Mouse (Mus musculus): ENCODE measurements around the gene Col6a4.

The Col6a4 gene

DNA sequence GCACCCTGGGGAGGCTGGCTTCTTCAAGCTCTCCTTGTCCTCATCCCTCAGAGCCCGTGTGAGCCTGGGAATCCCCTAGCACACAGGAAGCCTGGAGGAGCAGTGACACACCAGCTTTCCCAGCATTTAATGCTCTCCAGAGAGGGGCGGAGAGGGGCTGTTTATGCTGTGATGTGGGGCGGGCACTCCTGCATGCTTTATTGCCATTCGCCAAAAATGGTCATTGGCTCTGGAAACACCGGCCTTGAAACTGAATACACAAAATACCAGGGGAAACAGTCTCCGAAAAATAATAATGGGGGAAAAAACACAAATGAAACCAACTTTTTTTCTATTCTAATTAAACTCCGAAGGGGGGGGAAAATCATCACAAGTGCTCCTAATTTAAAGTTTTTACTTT lies at the start of gene Col6a4:
Gene Col6a4 (minus strand): TSS at position 101 of the 400 bp plus-strand sequence.
- DNase-seq (ENCODE audit: low read depth, low spot score): no peak

DNA sequence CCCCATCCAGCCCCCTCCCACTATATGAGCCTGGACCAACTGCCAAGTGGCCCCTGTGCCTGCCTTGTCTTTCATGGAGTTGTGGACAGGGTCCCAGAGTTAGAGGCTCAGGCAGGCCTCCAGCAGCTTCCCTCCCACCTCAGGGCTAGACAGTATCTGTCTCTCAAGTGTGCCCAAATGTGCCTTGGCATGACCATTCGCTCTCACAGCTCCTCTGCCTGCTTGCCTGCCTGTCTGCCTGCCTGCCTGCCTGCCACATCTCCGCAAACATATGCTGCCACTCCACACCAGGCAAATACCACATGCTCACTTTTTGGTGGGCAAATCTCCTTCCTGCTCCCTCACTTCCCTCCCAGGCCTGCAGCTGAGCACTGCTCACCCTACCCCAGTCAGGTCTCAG lies 49.0 kb upstream of the Col6a4 start:
- no peak for DNase-seq (ENCODE audit: low read depth, low spot score)

DNA sequence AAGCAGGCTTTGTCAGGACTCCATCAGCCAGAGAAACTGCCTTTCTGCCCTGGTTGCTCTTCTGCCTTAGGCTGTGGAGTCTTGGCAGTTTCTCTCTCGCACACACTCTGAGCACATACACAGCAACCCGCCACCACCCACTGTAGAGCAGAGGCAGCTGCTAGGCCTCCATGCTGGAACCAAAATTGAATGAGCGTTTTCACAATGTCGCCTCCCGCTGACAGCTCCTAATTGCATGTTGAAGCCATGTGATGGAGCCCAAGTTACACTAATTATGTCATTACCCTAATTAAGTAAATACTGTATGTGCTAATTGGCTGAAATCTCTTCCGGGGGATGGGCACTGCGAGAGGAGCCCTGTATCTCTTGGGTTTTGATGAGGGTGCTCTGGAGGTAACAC lies 47.6 kb upstream of the Col6a4 start:
- DNase-seq (ENCODE audit: low read depth, low spot score): no peak

DNA sequence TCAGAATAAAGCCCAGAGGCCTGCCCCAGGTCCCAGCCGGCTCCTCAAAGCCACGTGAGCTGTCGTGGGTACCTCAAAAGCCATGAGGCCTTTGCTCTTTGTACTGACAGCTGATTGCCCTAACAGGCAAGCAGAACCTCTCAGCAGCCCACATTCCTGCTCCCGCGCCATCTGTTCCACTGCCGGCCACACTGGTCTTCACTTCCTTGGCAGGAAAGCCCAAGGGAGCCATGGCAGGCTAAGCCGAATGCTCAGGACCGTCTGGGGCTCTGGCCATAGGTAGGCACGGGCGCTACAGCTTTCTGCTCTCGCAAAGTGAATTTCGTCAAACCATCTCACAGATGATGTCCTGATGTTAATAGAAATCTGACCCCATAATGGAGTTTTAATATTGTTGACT lies 45.4 kb upstream of the Col6a4 start:
- DNase-seq (ENCODE audit: low read depth, low spot score): no peak

DNA sequence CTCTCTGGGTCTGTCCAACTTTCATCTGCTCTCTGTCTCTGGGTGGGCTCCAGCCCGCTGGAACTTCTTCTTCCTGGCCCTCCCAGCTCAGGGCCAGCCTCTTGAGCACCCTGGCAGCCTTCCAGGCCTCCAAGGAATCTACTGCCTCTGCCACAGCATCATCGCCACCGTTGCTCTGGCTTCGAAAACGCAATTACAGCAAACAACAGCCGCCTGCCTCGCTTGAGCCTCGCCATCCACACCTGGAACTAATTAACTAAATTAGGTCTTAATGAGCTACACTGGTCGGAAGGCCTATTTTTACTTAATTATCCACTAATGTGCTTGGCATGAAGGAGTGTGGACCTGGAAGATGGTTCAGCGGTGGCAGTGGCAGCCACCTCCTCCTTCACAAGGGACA lies 43.2 kb upstream of the Col6a4 start:
- no peak for DNase-seq (ENCODE audit: low read depth, low spot score)

DNA sequence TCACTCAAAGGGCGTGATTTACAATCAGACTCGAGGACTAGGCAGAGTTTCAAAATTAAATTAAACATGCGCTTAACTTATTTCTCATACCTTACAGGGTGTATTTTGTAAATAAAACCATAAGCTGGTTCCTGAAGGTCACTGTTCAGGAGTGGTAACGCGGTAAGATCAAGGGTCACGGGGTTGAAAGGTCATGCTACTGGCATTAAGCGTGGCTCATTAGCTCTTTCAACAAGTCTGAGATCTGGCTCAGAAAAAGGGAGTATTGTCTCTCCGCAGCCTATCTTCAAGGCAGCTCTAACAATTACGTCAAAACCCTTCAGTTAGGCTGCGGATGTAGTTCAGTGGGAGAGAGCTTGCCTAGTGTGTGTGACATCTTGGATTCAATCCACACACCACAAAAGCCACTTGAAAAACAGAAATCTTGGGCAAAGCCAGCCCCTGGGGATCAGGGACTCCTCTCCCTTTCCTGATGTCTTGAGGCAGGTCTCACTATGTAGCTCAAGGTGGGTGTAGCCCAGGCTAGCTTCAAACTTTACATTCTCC lies 41.2 kb upstream of the Col6a4 start:
- no peak for DNase-seq (ENCODE audit: low read depth, low spot score)

DNA sequence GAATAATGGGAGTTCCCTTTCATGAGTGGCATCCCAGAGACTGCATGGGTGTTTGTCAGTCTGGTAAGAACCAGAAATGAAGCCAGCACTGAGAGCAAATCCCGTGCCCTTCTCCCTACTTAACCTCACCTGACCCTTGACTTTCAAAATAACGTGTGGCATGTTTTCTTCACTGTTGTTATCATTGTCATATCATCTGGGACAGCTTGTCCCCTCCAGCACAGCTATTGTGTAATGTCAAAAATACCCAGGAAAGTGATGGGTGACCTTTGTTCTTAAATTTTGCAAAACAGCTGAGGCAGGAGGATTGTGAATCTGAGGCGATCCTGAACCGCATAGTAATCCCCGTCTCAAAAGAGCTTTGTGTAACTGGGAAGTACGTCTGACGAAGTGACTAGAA lies 33.7 kb upstream of the Col6a4 start:
- DNase-seq (ENCODE audit: low read depth, low spot score): no peak

DNA sequence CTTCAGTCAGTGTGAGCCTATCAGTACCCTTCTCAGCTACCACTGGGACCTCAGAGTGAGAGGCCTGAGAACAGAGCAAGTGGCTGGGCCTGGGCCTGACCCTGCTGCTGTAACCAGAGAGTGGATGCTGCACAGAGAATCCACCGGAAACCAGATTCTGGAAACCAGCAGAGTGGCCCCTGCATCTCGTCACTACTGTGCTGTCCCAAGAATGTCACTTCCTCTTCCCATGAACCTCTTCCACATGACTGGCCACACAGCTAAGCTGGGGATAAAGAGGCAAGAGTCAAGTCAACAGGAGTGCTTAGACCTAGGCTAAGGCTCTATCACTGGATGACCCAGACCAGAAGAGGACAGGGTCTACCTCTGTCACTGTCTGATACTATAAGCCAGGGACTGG lies 32.5 kb upstream of the Col6a4 start:
- DNase-seq (ENCODE audit: low read depth, low spot score): no peak

DNA sequence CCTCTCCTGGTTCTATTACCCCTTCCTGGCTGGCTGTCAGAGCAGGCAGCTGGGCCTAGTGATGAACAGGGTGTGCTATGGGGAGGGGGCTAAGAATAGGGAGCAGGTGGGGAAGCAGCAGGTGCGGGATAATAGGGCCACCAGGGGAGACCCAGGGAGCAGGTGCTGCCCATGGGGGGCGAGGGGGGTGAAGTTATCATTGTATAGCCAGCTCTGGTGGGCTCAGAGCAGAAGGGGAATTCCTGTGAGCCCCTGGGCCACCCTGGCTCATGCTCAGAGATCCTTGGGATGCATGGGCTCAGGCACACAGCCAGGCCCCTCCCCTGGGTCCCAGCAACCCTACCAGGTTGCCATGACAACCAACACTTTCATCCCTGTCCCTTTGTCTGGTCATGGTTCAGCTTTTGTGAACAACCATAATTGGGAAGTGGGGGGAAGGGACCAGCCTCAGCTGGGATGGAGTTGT lies 30.2 kb upstream of the Col6a4 start:
- DNase-seq (ENCODE audit: low read depth, low spot score): peak; percentile 55

DNA sequence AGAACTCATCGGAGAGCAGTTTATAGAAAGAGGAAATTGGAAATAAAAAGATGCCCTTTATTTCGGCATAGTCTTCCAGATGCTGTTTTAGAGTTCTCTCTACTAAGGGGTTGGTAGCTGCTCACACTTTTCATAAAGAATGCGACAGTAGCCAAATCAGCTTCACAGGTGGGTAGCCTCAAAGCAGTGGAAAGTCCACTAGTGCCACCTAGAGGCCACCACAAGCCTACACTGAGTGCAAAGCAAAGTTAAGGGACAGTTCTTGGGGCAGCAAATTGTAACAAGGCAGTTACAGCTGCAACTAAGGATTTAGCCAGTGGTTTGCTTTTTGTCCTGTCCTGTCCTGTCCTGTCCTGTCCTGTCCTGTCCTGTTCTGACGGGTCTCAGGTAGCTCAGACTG lies 27.0 kb upstream of the Col6a4 start:
- no peak for DNase-seq (ENCODE audit: low read depth, low spot score)

DNA sequence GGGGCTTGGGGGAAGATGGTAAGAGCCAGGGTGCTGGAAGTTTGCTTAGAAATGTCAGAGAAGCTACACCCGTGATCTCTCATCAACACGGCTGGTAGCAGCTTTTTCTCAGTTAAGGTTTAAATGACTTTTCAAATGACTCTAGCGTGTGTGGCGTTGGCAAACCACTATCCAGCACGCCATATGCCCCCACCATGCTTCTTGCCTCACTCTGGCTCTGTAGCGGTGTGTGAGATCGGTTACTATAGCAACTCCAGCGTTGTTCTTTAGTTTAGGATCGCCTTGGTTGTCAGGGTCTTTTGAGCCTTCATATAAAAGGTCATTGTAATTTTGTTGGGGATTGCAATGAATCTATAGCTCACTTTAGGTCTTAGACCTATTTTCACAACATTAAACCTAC lies 22.5 kb upstream of the Col6a4 start:
- DNase-seq (ENCODE audit: low read depth, low spot score): no peak

DNA sequence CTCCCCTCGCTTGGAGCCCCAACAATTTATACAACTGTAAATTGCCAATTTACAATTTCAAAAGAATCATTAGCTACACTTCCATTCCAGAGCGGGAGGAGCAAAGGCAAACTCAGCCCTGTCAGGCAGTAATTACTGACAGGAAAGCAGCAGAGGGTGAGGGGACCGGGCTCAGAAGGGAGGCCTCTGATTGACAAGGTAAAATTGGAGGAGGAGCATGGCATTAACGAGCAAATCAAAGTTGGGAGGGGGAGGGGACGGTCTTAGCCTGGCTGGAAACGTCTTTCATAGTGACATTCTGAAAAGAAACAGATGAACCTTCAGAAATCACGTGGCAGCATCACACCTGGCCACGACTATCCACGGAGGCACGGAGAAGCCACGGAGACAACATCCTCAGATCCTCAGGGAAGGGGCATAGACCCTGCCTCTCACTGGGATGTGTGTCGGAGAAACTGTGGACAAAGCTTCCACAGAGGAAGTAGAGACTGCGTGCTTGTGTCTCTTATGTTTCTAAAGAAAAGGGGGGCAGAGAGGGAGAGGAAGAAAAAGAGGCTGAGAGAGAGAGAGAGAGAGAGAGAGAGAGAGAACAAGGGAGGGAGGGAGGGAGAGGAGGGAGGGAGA lies 19.3 kb upstream of the Col6a4 start:
- no peak for DNase-seq (ENCODE audit: low read depth, low spot score)

DNA sequence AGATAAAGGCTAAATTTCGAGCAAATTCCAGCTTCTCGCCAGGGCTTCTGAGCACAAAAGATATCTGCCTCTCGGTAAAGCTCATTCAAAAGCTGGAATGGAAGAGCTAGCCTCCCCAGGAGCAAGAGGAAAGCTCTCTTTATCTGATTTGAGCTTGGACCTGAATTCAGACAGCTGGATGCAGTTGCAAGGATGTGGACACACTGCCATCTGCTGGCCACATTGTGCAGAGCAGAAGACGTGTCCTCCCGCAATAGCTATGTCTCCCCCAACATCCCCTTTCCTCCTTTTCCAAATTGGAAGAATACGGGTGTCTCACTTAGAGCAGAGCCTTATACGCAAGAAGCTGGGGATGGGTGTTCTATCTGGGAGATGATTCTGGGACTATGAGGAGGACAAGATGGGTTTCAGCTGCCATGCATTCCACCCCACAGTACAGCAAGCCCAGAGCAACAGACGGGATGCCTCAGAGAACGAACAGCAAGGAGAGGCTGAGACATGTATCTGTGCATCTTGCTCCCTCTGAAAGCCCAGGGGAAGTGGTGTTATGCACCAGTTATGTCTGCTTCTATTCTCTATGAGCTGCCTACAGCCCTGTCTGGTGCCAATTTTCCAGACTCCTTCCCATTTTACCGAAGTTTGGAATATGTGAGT lies 16.3 kb upstream of the Col6a4 start:
- peak; percentile 64 for DNase-seq (ENCODE audit: low read depth, low spot score)

DNA sequence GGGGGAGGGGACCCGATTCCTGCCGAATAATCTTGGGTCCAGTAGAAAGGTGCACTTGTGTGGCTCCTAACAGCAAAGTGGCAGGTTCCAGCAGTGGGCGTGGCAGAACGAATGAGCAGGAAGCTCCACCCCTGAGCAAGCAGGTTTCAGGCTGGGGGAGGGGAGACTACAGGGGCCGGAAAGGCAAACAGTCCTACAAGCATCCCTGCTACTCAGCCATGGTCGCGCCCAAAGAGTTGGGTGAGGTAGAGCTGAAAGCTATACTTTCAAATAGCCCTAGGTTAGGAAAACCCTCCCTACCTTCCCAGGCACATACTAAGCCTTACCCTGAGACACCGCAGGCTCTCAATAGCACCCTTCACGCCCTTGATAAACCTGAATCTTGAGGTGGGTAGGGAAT lies 9.7 kb upstream of the Col6a4 start:
- no peak for DNase-seq (ENCODE audit: low read depth, low spot score)

DNA sequence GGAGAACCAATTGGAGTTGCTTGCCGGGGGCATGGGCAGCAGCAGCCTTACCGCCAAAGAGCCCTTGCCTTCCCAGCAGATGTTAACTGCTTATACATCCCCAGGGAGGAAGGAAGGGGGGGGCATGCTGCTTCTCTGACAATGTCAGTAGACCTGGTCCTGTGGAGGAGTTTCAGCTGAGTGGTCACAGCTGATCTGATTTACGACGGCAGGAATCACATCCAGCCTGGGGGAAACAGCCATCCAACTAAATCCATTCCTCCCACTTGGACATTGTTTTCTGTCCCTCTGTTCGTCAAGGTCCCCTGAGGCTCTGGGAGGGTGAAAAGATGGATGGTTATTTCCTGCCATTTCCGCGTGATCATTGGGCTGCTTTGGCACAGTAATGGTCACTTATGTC lies 7.8 kb upstream of the Col6a4 start:
- no peak for DNase-seq (ENCODE audit: low read depth, low spot score)

DNA sequence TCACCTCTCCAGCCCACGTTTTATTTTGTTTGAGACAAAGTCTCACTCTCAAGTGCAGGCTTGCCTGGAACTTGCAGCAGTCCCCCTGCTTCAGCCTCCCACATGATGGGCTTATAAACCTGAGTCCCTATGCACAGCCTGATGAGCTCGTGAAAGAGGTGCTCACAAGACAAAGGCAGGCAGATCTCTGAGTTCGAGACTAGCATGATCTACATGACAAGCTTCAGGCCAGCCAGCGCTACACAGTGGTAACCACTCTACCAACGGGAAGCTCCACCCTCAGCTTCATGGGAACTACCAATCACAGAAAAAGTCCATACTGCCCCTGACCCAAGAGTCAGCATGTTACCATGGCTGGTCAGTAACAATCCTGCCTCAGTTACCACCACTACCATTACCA lies 4.6 kb upstream of the Col6a4 start:
- no peak for DNase-seq (ENCODE audit: low read depth, low spot score)

DNA sequence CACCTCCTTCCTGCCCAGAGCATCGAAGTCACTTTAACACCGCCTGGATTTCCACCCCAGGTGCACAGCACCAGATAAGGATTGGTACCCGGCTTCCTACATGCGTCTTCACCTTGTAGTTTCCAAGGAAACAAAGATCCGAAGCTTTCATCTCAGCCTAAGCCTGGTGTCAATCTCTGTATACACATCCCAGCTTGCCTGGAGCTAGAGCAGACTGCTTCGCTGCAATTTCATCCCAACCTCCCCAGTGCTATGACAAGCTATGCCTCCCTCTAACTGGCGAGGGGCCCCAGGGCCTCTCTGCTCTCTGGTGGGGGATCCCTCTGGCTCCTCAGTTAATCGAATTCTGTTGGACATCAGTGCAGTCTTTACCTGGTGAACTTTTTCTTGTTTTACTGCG lies 3.7 kb upstream of the Col6a4 start:
- DNase-seq (ENCODE audit: low read depth, low spot score): no peak

DNA sequence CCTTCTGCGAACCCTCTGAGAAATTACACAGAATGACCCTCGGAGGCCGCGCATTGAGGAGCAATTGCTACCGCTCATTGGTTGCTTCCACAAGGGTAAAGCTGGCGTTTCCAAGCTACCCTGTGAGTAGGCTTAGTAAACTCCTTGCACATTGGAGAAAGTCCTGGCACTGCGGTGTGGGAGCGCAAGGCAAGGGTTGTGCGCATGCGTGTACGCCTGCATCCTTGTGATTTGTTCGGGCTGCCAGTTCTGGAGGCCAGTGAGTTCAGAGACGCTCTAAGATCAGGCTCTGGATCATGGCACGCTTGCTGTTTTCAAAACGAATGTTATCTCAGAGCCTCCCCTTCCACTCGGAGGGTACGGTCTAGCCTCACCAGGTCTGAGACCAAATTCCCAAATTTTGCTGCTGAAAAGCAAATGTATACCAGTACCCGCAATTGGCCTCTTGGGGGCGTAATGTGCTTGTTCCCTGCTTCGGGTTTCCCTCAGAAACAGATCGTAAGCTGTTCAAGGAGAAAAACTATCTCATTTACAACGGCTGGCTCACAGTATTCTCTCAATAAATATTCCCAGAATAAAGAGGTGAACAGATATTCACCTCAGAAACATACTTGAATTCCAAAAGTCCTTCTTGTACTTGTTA lies 2.9 kb upstream of the Col6a4 start:
- no peak for DNase-seq (ENCODE audit: low read depth, low spot score)

DNA sequence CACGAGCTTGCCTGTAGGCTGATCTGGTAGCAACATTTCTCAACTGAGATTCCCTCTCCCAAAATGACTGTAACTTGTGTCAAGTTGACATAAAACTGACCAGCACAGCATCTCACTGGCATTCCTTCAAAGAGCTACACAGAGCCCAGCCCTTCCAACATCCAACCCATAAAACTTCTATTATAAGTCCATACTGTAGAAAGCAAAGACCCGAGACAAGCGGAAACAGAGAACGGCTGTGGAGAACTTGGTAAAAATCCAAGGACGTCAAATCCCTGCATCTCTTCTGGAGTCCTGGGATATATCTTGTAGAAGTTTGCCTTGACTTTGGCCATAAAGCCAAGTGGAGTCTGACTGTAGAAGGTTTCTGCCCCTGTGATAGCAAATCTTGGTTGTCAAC lies 15.1 kb downstream of the Col6a4 start:
- DNase-seq (ENCODE audit: low read depth, low spot score): no peak

DNA sequence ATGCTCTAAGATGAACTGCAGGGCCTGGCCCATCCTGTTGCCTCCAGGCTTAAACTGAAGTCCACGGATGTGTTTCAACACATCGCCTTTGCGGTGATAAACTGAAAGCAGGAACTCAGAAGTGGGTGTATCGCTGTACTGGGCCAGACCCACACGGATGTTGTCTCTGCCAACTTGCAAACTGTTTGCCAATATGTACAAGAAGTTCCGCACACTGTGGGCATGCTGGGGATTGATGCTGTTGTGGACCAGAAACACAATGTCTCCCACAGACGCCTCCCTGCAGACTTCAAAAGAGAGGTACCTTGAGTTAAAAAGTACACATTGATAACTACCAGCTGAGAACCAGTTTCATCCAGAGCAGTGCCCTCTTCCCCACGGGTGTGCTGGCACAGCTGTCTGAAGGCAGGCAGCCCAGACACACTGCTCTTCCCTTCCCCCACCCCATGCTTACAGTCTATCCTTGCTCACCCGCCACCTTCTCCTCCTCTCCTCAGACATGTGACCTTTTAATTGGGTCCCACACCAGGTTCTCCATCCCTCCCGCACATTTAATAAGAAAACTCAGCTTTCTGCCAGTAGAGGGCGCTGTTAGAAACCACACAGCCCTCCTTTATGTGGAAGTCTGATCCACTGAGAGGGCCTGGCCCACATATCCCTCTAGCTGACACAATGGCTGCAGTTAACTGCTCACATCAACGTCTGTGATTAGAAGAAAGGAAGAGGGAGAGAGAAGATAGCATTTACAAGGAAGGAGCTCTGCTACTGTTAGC lies 16.1 kb downstream of the Col6a4 start:
- DNase-seq (ENCODE audit: low read depth, low spot score): peak; percentile 23

DNA sequence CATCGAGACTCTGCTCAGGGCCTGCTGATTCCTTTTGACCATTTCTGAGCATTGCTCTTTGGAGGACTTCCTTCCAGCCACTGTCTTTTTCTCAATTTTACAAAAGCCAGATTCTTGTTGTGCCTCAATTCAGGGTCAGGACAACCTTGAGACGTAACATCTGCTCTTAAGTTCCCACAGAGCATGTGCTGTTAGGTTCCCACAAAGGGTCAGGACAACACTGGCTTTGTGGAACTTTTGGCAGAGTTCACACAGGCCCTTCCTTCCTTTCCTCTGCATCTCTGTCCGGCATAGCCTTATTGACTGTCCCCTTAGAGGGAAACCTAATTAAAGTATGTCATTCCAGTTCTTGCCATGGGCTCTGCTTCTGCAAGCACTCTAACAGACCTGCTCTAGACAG lies 18.6 kb downstream of the Col6a4 start:
- DNase-seq (ENCODE audit: low read depth, low spot score): no peak

DNA sequence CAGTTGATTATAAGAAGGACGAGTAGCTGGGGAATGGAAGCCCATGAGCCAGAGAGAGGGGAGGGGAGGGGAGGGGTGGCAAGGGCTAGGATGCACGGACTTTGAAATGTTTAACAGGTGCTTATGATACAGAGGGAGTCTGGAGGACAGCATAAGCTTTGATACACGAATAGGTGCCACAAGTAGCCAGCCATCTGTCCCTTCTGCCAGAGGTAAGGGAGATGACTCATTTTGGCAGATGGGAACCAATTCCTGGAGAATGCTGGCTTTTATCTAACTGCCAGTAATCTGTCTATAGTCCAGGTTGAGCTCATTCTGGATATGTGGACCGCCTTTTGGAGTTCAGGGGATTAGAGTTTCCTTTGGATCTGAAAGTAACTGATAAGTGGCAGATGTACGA lies 20.3 kb downstream of the Col6a4 start:
- no peak for DNase-seq (ENCODE audit: low read depth, low spot score)

Data from embryo, embryonic 11.5 days (tissue).